Mouse (Mus musculus): Measurements from ENCODE around the gene Bscl2. TPM values are rescaled to one million over a fixed set of nuclear protein-coding genes. Genes with fewer than 3 reads are reported as not detected.

The Bscl2 gene
- polyA plus RNA-seq, 2 experiments = 19.7 to 23.6 TPM

DNA sequence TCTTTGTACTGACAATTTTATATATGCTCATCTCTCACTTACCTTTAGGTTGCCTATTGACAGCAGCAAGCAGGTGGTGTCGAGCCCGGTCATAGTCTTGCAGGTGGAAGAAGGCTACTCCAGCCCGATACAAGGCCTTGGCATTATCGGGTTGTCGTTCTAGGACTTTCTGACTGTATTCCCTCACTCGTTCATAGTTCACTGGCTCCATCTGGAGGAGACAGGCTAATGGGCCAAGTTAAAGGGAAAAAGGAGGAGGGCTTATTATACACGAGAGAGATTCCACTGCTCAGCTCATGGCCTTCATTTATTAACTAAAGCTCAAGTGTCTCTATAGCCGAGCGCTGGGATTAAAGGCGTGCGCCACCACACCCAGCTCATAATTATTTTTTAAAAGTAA lies 21.5 kb upstream of the Bscl2 start:
- DNase-seq (ENCODE audit: low read depth in 3 of 3, low spot score in 3 of 3) (no peak), ATAC-seq (ENCODE audit: insufficient read depth) (no peak)
- Histone ChIP-seq H3K4me3 (ENCODE audit: insufficient read depth in 1 of 2, low read depth in 2 of 2, low read length in 2 of 2) (no peak overlapping the region), H3K27me3 (ENCODE audit: control insufficient read depth, insufficient read depth, low read length) (no peaks in the 10 kb centered on the region), H3K4me2 (ENCODE audit: low read depth) (no peak overlapping the region), H3K9ac (replicated peaks) (no peak overlapping the region), H3K9me3 (ENCODE audit: control insufficient read depth, low read length) (no peaks in the 10 kb centered on the region), H3K36me3 (replicated peaks; ENCODE audit: control insufficient read depth, insufficient read depth, low read depth) (peaks cover 45% of the 10 kb centered on the region), H3K27ac (no peak overlapping the region), H3K4me1 (replicated peaks; ENCODE audit: control insufficient read depth in 2 of 2, insufficient read depth in 2 of 2, low read length in 1 of 2) (peaks cover 3 to 14% of the 10 kb centered on the region in 2 experiments)
- TF ChIP-seq CTCF (IDR thresholded peaks at IDR 0.05; ENCODE audit: low read depth) (no peak), EP300 (IDR thresholded peaks at IDR 0.05; ENCODE audit: low read depth) (no peak)
- WGBS (ENCODE audit: insufficient replicate concordance) = 85% methylated on average over 11 of the region's 11 CpGs

DNA sequence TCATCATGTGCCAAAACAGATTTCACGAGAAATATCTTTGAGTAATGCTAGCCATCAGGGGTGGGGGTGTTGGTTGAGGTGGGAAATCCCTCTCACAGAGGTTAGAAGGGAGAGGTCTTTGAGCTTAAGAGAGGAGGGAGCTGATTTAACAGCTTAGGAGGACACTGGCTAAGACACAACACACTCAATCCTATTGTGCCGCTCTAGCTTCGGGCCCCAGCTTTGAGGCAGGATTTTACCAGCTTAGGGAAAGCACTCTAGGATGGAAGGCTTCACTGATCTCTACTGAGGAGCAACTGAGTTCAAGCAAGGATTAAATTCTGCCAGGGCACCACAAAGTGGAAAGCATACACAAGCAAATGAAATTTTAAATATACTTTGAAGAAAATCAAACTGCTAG lies 20.3 kb upstream of the Bscl2 start:
- peaks cover 5 to 16% of the 10 kb centered on the region in 2 experiments for H3K4me1 ChIP-seq (replicated peaks; ENCODE audit: control insufficient read depth in 2 of 2, insufficient read depth in 2 of 2, low read length in 1 of 2)
- ATAC-seq (ENCODE audit: insufficient read depth) (no peak), DNase-seq (ENCODE audit: low read depth in 3 of 3, low spot score in 3 of 3) (no peak)
- TF ChIP-seq EP300 (IDR thresholded peaks at IDR 0.05; ENCODE audit: low read depth) (no peak), CTCF (IDR thresholded peaks at IDR 0.05; ENCODE audit: low read depth) (no peak)
- H3K4me3 ChIP-seq (ENCODE audit: insufficient read depth in 1 of 2, low read depth in 2 of 2, low read length in 2 of 2) = peak overlapping the region in 1 of 2 experiments; percentile 96; a peak in 2 of 4 replicates
- no peak overlapping the region for H3K27ac ChIP-seq
- H3K4me2 ChIP-seq (ENCODE audit: low read depth) = peak overlapping the region; percentile 91
- H3K27me3 ChIP-seq (ENCODE audit: control insufficient read depth, insufficient read depth, low read length) = no peaks in the 10 kb centered on the region
- H3K9ac ChIP-seq (replicated peaks) = peak overlapping the region; percentile 7
- peaks cover 41% of the 10 kb centered on the region for H3K36me3 ChIP-seq (replicated peaks; ENCODE audit: control insufficient read depth, insufficient read depth, low read depth)
- WGBS (ENCODE audit: insufficient replicate concordance) = 67% methylated on average over 3 of the region's 3 CpGs
- no peaks in the 10 kb centered on the region for H3K9me3 ChIP-seq (ENCODE audit: control insufficient read depth, low read length)

DNA sequence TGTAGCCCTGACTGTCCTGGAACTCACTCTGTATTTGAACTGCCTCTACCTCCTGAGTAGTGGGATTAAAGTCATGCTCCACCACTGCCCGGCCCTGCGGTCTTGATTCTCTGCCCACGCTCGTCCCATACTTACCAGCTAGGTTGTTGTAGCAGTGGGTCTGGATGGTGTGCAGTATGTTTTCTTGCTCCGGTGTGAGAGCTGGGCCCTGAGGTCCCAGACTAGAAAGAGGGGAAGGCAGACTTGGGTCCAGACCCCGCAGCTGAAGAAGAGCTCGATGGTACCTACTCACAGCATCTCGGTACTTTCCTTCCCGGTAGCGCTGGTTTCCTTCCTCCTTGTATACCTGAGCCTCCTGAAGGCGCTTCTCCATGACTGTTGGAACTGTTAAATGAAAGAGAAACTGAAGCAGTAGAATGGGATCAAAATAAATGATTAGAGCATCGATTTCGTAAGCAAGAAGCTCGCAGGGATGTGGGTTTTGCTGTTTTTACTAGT lies 18.9 kb upstream of the Bscl2 start:
- Histone ChIP-seq H3K9ac (replicated peaks) (peak overlapping the region; percentile 98), H3K36me3 (replicated peaks; ENCODE audit: control insufficient read depth, insufficient read depth, low read depth) (peaks cover 43% of the 10 kb centered on the region), H3K9me3 (ENCODE audit: control insufficient read depth, low read length) (no peaks in the 10 kb centered on the region), H3K4me2 (ENCODE audit: low read depth) (peak overlapping the region; percentile 91), H3K27me3 (ENCODE audit: control insufficient read depth, insufficient read depth, low read length) (no peaks in the 10 kb centered on the region), H3K27ac (peak overlapping the region; percentile 86), H3K4me3 (ENCODE audit: insufficient read depth in 1 of 2, low read depth in 2 of 2, low read length in 2 of 2) (peak overlapping the region; percentile 90 to 96), H3K4me1 (replicated peaks; ENCODE audit: control insufficient read depth in 2 of 2, insufficient read depth in 2 of 2, low read length in 1 of 2) (peaks cover 9 to 25% of the 10 kb centered on the region in 2 experiments)
- TF ChIP-seq CTCF (IDR thresholded peaks at IDR 0.05; ENCODE audit: low read depth) (no peak), EP300 (IDR thresholded peaks at IDR 0.05; ENCODE audit: low read depth) (no peak)
- DNase-seq (ENCODE audit: low read depth in 3 of 3, low spot score in 3 of 3) (no peak), ATAC-seq (ENCODE audit: insufficient read depth) (no peak)
- 11% methylated on average over 14 of the region's 14 CpGs for WGBS (ENCODE audit: insufficient replicate concordance)

DNA sequence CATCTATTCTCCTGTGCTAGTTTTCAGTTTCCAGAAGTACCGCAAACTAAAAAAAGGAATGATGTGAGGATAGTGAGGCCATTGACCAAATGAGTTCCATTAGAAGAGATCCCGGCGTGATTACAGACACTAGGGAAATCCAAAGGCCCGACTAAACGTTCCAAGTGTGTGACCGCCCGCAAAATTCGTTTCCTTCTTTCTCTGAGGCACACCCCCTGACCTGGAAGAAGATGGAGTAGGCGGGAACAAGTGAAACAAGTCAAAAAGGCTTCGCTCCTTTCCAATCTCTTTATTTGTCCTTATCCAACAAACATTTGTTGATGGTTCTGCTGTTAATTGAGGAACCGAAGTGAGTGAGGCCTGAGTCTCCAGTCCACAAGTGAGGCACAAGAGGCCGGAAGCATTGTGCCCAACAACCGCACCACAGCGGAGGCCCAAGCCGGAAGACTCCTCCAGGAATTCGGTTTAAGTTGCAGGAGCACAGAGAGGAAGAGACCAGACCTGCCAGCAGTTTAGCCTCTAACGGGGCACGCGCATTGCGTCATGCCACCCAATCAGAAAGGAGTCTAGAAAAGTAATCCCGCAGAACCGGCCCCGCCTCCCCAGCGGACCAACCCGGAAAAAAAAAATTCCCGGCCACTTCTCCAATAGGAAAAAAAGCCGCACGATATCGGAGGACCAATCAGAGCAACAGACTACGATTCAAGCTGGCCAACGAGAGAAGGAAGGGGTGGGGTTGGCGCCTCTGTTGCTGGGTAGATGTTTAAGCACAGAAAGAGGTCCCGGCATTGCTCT lies 18.3 kb upstream of the Bscl2 start, which contains the start of gene Ttc9c:
Gene Ttc9c, minus strand, starts transcription at position 533 of the 795 bp plus-strand sequence.
- WGBS (ENCODE audit: insufficient replicate concordance) = under 1% methylated on average over 33 of the region's 33 CpGs
- Histone ChIP-seq H3K4me3 (ENCODE audit: insufficient read depth in 1 of 2, low read depth in 2 of 2, low read length in 2 of 2) (peak within 1 kb of the TSS; percentile 90 to 96), H3K9me3 (ENCODE audit: control insufficient read depth, low read length) (no peaks in the 10 kb centered on the region), H3K27ac (peak within 1 kb of the TSS; percentile 86), H3K36me3 (replicated peaks; ENCODE audit: control insufficient read depth, insufficient read depth, low read depth) (peaks cover 44% of the 10 kb centered on the region), H3K4me1 (replicated peaks; ENCODE audit: control insufficient read depth in 2 of 2, insufficient read depth in 2 of 2, low read length in 1 of 2) (peaks cover 9 to 25% of the 10 kb centered on the region in 2 experiments), H3K4me2 (ENCODE audit: low read depth) (peak within 1 kb of the TSS; percentile 91), H3K9ac (replicated peaks) (peak within 1 kb of the TSS; percentile 98), H3K27me3 (ENCODE audit: control insufficient read depth, insufficient read depth, low read length) (no peaks in the 10 kb centered on the region)
- ATAC-seq (ENCODE audit: insufficient read depth) (peak; percentile 79), DNase-seq (ENCODE audit: low read depth in 3 of 3, low spot score in 3 of 3) (peak; percentile 97 to 98 (median 97))
- TF ChIP-seq EP300 (IDR thresholded peaks at IDR 0.05; ENCODE audit: low read depth) = no peak
- TF ChIP-seq CTCF (IDR thresholded peaks at IDR 0.05; ENCODE audit: low read depth) = peak; percentile 1; the same call in 1 of the 2 replicates

Data from liver, embryonic 14.5 days (tissue).